Mouse (Mus musculus) ZHBTc4 (cell line): Measurements from ENCODE around the gene Grik5.
"Not testable (repeated sequence)": the region's sequence is repeated elsewhere in the genome, so short reads cannot be mapped to it uniquely, and the experiment has no call there.

Experiments used
- DNase-seq: peaks from one replicate; pipeline ENCODE4 v3.0.0-alpha.2; 2011; ENCODE audit warnings: low read depth, low spot score

Grik5 gene

GRCm38 (mm10) chr7:25079496-25080026 is 7.4 kb upstream of the Grik5 start:
- peak; percentile 76 for DNase-seq

- DNase-seq, result no peak
Observed at GRCm38 (mm10) chr7:25077414-25077755, 5.2 kb upstream of the Grik5 start.

GRCm38 (mm10) chr7:25076663-25077413 is 4.7 kb upstream of the Grik5 start:
- DNase-seq, result peak; percentile 100

GRCm38 (mm10) chr7:25076296-25076662 is 4.1 kb upstream of the Grik5 start:
- DNase-seq, result no peak

- no peak for DNase-seq
Observed at GRCm38 (mm10) chr7:25073924-25074323, 1.8 kb upstream of the Grik5 start.

GRCm38 (mm10) chr7:25072716-25073390 is 707 bp upstream of the Grik5 start:
- DNase-seq, result no peak

GRCm38 (mm10) chr7:25068724-25069123 is 3.4 kb downstream of the Grik5 start:
- DNase-seq, result no peak

GRCm38 (mm10) chr7:25067909-25068656 is 4.1 kb downstream of the Grik5 start:
- DNase-seq, result no peak

GRCm38 (mm10) chr7:25067338-25067737 is 4.8 kb downstream of the Grik5 start:
- DNase-seq, result no peak

GRCm38 (mm10) chr7:25063900-25064299 is 8.2 kb downstream of the Grik5 start:
- DNase-seq, result no peak

- no peak for DNase-seq
Observed at GRCm38 (mm10) chr7:25063346-25063745, 8.8 kb downstream of the Grik5 start.

- DNase-seq, result no peak
Observed at GRCm38 (mm10) chr7:25058836-25059235, 13.3 kb downstream of the Grik5 start.

GRCm38 (mm10) chr7:25058394-25058793 is 13.8 kb downstream of the Grik5 start:
- DNase-seq, result no peak

- no peak for DNase-seq
Observed at GRCm38 (mm10) chr7:25057888-25058287, 14.3 kb downstream of the Grik5 start.

GRCm38 (mm10) chr7:25056951-25057350 is 15.2 kb downstream of the Grik5 start:
- DNase-seq, result no peak

GRCm38 (mm10) chr7:25052587-25052986 is 19.6 kb downstream of the Grik5 start:
- no peak for DNase-seq

GRCm38 (mm10) chr7:25049295-25049930 is 22.7 kb downstream of the Grik5 start:
- no peak for DNase-seq

- DNase-seq, result peak; percentile 45
Observed at GRCm38 (mm10) chr7:25047363-25047762, 24.8 kb downstream of the Grik5 start.

- DNase-seq, result not testable (repeated sequence)
Observed at GRCm38 (mm10) chr7:25044599-25044998, 27.5 kb downstream of the Grik5 start.

GRCm38 (mm10) chr7:25041921-25042320 is 30.2 kb downstream of the Grik5 start:
- no peak for DNase-seq

- DNase-seq, result peak; percentile 79
Observed at GRCm38 (mm10) chr7:25035916-25036315, 36.2 kb downstream of the Grik5 start.

- DNase-seq, result no peak
Observed at GRCm38 (mm10) chr7:25034796-25035195, 37.4 kb downstream of the Grik5 start.
